Mouse (Mus musculus) lung, postnatal 36 days (tissue): ENCODE results near the gene Tm4sf1.

Source experiments
- DNase-seq: peaks from one replicate; pipeline ENCODE4 v3.0.0; 2022; ENCODE audit warnings: mixed read lengths

The Tm4sf1 gene

GRCm38 (mm10) chr3:57287438-57287837 is 14.3 kb downstream of the Tm4sf1 start:
- peak; percentile 58 for DNase-seq

GRCm38 (mm10) chr3:57278225-57278624 is 23.6 kb downstream of the Tm4sf1 start:
- no peak for DNase-seq

- peak; percentile 57 for DNase-seq
Measured at GRCm38 (mm10) chr3:57277453-57277852, 24.3 kb downstream of the Tm4sf1 start.

DNA sequence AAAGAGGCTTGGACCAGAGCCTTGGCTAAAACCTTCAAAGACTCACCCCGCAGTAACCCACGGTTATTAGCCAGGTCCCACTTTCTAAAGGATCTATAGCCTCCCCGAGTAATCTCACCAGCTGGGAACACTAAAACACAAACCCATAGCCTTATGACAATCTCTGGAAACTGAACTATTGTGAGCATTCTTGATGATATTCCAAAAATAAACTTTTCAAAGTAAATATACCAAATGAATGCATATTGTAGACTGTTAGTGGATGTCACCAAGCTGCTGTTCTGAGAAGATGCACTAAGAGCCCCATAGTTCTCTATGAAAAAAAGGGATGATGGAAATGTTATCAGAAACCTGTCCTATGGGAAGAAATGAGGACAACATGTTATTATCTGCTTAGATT is 25.0 kb downstream of the Tm4sf1 start:
- DNase-seq, result no peak

DNA sequence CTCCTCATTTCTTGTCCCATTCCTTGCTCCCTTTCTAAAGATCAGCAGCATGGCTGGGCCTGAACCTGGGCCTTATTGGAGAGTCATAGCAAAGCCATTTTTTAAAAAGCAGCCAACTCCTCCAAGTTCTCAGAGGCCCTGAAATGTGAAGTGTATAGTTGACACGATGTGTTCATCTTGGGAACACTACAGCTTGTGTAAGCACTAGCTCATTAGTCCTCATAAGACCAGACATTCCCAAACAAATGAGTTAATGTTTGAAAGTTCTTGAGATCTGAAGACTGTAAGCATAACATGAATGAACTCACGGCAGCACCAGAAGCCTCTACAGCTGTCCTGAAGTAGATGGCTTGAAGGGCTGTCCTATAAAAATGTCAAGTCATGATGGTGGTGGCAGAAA is 32.8 kb downstream of the Tm4sf1 start:
- DNase-seq, result no peak

- DNase-seq, result peak; percentile 53
Measured at GRCm38 (mm10) chr3:57267559-57268173, 34.1 kb downstream of the Tm4sf1 start.

- DNase-seq, result no peak
Measured at GRCm38 (mm10) chr3:57253041-57253440, 48.7 kb downstream of the Tm4sf1 start.

- DNase-seq, result peak; percentile 35
Measured at GRCm38 (mm10) chr3:57252551-57252950, 49.2 kb downstream of the Tm4sf1 start.

DNA sequence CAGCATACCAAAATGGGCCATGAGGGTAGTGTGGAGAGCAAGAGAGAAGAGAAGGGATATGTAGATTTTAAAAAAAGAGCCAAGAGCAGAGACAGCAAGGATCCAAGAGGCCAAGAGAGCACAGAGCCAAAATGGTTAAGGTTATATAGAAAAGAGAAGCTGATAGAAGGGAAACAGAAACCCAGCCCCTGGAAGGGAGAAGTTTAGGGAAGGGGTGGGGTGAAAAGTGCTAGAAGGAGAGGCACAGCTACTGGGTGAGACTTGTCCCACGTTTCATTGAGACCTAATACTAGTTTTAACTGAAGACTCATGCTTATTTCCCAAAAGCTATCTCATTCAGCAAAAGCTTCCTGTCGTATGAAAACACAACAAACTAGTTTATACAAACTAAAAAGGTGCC is 56.5 kb downstream of the Tm4sf1 start:
- DNase-seq, result no peak
